Mouse (Mus musculus) right cerebral cortex, postnatal 14 days (tissue): Measurements from ENCODE around the gene Slc37a1.
A peak's percentile ranks its signal among the peaks of the same experiment; 100 is the strongest.

Experiments
- DNase-seq: peaks from one replicate; pipeline ENCODE4 v3.0.0; 2022

Slc37a1 gene

DNA sequence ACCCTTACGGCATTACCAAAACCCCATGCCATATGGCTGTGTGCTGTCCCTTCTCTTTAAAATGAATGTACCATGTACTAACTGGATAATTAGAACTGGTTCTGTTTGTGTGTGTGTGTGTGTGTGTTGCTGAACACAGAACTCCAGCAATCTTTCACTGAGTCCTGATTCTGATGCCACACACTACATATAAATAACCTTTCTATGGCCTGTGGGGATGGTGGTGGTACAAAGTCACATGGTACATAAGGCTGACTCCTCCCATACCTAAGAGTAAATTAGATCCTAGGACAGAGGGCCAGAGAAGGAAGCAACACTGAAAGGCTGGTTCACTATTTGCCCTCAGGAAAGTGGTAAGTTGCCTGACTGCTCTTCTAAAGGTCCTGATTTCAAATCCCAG lies at the start of gene Slc37a1:
Gene Slc37a1, plus strand, starts transcription at position 301 of the 400 bp plus-strand sequence.
- DNase-seq = no peak

DNA sequence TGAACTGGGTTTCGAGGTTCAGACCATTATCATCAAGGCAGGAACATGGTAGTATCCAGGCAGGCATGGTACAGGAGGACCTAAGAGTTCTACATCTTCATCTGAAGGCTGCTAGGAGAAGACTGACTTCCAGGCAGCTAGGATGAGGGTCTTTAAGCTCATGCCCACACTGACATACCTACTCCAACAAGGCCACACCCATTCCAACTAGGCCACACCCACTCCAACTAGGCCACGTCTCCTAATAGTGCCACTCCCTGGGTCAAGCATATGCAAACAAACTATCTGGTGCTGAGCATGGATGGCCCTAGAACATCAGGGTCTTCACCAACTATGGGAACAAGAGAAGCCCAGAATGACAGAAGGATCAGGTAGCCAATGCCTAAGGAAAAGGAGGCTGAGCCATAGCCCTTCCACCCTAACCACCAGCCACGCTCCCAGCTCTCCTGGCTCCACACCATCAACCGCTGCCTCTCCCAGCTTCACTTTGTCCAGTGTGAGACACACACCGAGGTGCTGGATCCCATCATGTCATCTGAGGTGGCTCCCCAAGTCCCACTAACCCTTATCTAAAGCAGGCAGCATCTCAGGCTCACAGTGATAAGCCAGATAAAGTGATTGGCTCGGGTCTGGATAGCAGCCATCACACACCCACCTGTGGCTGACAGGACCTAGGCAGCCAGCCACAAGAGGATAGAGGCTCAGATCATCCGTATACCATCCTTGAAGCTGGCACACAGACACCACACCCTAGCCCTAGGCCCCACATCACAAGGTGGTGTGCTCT lies 48.2 kb upstream of the Slc37a1 start:
- DNase-seq = no peak

DNA sequence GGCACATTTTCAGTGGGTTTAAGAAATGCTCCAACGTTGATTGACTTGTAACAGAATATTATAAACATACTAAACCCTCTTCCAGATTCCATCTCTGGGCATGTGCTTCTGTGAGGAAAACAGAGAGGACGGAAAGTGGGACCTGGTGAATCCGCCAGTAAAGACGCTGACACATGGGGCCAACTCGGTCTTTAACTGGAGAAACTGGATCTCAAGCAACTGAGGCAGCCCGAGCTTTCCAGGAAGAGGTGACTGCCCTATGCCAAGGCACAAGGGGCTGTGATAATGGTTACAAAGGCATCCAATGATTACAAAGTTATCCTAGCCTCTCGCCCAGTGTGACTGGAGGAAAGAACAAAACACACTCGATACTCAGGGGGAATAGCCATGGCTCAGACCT lies 45.4 kb upstream of the Slc37a1 start:
- no peak for DNase-seq

DNA sequence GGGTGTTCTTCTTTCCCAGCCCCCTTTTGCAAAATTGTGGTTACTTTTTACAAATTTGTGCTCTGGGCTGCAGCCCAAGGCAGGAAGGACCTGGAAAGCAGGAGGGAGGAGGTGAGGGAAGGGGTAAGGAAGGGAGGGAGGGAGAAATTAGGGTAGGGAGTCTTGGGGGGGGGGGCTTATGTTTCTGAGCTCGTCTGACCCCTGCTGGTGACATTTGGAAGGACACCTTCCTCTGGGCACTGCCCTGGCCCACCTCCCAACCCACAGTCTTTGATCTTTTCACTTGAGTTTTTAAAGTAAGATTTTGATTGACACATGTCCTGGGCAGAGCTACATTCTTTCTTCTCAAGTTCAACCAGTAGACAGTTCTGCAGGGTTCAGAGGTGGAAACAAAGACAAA lies 43.8 kb upstream of the Slc37a1 start:
- DNase-seq = no peak

DNA sequence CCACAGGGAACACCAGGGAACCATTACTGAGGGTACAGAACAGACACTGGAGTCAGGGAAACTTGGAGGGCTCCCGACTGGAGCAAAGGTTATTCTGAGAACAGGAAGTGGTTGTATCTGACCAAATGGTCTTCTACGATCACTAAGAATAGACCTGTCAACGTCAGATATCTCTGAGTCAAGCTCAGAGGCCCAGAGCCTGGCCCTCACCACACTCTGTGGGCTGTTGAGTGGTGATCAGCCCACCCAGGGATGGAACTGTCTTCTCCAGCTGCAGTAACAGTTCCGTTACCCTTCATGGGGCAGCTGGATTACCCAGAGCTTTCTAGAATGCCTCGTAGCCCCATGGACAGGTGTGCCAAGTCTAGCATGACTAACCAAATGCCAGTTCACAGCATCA lies 41.3 kb upstream of the Slc37a1 start:
- no peak for DNase-seq

DNA sequence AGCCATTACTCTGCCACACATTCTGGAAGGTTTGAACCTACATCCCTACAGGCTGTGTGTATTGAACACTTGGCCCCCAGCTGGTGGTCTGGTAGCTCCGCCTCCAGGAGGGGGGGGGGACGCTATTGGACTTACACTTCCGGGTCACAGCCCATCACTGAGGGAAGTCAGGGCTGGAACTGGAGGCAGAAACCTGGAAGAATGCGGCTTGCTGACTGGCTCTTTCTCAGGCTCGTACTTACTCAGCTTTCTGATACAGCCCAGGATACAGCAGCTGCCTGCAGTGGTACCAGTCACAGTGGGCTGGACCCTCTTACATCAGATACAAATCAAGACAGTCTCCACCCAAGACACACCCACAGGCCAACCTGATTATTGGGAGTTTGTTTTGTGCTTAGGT lies 39.4 kb upstream of the Slc37a1 start:
- DNase-seq = no peak

DNA sequence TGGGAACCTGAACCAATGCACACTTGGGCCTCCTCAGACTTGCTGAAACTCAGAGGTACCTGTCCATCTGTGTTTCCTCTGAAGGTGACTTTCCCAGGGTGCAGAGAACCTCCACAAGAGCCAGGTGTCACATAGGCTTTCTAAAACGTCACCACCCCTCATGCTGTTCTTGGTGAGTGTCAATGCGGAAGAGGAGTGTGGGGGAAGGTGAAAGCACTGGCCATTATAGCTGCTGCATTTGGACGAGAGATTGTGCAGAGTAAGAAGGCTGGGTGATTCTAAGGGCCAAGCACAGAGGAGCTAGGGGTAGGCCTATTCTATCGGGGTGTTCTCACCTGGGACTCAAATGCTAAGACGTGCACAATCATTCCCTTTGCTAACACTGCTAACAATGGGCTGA lies 32.6 kb upstream of the Slc37a1 start:
- DNase-seq = no peak

DNA sequence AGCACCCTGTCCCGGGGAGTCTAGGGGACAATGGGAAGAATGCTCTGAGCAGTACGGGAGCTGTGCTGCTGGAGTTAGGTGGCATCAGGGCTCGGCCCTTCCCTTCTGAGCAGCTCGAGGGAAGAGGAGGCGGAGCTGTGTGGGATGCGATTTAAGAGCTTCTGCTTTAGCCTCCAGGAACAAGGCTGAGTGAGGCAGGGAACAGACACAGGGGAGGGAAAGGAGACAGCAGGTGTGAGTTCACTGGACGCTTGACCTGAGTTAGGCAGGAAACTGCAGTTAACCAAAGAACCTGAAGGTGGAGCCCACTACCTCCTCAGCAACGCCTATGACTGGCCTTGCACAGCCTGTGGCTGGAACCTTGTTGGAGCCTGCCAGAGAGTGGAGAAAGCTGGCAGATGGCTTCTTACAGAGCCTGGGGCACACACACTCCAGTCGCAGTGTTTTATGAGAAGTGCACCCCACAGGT lies 32.1 kb upstream of the Slc37a1 start:
- DNase-seq = peak; percentile 69

DNA sequence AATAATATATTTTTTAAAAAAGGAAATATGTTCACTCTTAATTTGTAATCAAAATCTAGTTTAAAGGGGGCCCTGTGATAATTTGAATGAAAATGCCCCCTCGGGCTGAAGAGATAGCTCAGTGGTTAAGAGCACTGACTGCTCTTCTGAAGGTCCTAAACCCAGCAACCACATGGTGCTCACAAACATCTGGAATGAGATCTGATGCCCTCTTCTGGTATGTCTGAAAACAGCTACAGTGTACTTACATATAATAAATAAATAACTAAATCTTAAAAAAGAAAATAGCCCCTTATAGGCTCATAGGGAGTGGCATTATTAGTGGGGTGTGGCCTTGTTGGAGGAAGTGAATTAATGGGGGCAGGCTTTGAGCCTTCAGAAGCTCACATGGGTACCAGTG lies 29.4 kb upstream of the Slc37a1 start:
- DNase-seq = no peak

DNA sequence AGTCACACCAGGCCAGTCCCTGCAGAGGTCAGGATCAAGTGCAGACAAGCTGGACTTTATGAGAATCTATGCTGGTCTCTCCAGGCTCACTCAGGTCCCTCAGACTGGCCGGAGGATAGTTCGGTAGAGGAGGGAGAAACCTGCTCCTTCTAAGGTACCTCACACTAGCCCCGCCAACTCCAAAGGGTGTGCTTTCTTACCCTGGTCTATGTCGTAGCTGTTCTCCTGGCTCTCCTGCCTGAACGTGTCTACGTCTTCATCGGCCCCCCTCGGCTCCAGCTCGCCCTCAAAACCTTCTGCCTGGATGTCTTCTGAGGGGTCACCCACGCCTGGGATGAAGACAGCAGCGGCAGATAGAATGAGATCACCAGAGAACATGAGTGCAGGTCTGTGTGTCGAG lies 28.7 kb upstream of the Slc37a1 start:
- DNase-seq = no peak

DNA sequence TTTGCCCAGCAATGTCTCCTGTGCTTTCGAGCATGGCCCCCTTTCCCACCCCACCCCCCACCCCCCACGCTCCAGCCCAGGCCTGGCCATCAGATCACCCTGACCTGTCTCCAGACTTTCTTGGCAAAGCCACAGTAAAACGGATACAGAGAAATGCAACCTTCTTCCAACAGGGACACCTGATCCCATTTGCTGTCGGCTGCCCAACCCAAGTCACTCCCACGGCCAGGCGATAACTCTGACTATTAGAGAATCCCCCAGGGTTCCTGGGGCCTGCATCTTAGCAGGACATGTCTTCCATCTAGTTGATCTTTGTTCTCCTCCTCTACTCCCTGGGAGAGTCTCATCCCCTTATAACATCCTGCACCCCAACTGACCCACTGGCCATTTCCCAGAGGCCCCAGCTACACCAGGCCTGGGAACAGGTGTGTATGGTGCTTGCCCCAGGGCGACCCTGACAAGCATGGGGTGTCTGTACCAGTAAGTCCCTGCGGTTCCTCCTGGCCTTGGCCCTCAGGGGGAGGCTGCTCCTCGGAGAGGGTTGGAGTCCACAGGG lies 28.2 kb upstream of the Slc37a1 start:
- no peak for DNase-seq

DNA sequence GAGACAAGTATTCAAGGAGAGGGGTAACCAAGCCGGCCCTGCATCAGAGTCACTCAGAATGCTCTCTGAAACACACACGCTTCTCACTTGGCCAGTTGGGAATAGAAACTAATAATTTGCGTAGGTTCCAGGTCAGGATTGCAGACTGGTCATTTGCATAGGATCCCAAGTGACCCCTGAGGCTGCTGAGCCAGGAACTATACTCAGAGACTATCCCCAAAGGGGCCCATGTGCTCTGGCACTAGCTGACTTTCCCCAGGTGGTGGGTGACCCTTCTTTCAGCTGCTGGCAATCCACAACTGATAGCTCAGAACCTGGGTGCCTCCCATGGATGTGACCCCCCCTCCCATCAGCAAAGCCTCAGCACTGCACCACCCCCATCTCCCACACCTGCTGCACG lies 27.4 kb upstream of the Slc37a1 start:
- DNase-seq = no peak

DNA sequence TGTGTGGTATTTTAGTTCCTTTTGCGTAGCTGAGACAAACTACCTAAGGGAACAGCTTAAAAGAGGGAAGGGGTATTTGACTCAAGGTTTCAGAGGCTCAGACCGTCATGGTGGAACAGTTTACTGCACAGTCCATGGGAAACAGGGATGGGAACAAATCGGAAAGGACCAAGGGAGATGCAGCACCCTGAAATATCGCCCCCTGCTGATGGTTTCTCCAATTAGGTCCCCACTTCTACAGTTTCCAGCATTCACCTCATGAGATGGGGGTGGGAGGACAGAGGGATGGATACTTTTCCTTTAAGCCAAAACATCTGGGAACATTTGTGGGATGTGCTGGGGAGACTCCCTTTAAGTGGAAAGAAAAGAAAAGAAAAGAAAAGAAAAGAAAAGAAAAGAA lies 26.8 kb upstream of the Slc37a1 start:
- DNase-seq = no peak

DNA sequence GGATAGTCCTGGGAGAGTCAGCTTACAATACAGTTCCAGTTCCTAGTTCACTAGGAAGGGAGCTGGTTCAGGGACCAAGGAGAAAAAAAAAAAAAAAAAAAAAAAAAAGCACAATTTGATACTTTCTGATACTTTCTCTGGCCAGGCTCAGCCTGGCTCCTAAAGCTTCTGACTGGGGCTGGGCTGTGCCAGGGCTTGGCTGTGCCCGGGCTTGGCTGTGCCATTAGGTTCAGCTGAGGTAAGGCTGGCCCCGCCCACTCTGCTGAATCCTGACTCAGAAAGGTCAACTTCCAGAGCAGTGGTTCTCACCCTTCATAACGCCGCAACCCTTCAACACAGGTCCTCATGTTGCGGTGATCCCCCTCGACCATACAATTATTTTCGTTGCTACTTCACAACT lies 26.2 kb upstream of the Slc37a1 start:
- peak; percentile 38 for DNase-seq

DNA sequence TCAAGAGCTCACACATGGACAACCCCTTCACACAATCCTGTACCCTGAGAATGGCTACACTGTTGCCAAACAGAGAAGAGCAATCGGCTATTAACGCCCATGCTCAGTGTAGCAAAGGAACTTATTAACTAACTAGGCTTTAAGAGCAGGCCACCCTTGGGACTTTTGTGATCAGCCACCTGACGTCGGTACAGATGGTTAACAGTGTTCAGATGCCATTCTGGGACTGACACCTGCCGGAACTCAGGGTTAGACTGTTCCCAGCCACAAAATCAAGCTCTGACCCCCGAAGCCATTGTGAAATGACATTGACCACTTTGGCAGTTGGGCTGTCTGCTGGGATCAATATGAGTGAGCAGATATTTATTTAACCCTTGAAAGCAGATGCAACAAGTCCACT lies 25.2 kb upstream of the Slc37a1 start:
- no peak for DNase-seq

DNA sequence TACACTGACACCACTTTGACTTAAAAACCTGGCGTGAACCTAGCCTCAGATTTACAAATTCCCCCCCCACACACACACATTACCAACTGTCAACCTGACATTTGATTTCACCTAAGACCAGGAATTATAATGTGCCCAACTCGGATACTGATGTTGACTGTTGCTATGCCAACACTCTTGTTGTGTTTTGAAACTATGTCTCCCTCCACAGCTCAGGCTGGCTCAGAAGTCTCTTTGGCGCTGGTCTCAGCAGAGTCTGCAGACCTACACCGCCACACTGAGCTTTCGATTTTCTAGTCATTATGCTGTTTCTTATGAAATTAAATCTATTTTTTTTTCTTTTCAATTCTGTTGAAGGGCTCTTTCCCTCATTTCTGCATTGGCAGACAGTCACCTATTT lies 23.9 kb upstream of the Slc37a1 start:
- no peak for DNase-seq

DNA sequence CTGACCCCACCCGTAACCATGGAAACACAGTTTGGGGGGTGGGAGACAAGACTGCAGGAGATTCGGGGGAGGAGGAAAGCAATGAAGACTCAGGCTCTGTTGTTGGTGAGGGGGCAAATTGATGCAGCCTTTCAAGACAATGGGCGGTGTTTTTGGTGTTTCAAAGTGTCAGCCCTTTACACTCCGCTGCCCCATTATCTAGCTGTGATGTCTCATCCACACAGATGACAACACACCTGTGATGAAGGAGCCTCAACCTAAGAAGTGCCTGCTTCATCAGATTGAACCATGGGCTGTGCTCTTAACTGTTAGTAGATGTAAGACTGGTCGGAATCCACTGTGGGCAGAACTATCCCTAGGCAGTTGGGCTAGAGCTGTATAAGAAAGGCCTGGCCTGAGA lies 22.8 kb upstream of the Slc37a1 start:
- DNase-seq = no peak

DNA sequence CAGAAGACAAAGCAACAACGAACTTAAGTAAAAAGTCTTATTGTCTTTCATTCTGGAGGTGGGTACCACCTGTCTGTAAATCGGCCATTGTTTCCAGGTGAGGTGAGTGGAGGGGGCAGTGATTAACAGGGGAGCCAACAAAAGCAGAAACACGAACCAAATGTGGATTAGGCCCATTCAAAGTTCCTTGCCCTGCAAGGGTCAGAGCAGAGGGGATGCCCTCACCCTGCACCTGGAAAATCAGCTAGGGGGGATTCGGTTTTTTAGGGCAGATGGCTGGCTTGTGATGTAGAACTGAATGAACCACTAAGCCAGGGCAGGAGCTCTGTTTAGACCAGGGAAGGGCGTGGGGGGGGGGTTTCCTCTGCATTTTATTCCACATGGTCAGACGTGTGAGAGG lies 22.2 kb upstream of the Slc37a1 start:
- no peak for DNase-seq

DNA sequence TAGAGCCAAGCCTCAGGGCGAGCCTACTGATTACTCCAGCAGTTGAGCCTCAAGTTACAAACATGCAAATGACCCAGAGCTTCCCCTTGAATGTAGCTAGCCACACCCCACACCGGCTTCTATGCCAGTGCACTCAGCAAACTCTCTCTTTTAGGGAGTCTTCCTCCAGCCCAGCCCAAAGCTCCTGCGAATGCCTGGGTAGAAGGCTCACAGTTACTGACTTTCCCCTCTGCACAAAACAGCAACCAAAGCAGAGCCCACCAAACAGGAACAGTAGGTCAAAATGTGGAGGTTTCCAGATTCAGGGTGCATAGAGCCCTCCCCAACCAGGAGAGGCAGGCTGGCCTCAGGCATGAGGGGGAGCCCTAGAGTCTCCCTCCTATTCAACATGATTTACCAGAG lies 21.4 kb upstream of the Slc37a1 start:
- DNase-seq = no peak

DNA sequence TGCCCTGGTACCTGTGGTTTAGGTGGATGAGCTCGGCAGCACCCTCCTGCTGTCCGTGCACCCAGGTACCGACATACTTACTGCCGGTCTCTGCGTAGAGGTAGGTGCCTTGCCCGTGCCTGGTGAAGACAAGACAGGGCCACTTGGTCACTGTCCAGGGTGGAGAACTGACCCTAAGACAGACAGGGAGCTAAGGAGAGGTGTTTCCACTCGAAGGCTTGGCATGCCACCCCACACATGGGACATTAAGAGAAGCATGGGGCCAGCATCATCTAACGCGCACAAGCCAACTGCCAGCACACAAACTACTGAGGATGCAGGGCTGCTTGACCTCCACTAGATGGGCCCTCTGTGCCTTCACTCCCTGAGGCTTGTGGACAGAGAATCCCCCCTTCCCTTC lies 20.8 kb upstream of the Slc37a1 start:
- no peak for DNase-seq

DNA sequence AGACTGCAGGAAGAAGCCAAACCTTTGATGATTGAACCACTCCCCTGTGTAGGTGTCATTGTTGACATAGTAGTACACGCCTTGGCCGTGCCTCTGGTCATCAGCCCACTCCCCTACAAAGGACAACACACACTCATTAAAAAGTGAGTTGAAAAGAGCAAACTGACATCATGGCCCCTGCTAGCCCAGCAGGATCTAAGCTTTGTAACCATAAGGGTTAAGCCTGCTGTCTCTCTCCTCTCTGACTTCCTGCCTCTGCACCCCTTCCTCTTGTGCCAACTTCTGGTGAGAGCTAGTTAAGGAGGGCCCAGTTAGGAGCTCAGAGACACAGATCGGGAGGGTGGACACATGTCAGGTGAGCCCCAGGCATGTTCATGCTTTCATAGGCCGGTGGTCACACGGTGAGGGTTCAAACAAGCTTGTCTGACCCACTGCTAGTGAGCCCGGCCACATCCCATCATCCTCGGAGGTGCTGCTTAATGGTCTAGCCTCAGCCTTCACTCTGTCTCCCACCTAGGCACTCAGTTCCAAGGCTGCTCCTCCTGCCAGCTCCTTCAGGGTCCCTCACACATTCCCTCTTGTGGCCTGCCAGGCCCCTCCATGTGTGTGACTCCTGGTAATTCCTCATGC lies 20.2 kb upstream of the Slc37a1 start:
- DNase-seq = no peak

DNA sequence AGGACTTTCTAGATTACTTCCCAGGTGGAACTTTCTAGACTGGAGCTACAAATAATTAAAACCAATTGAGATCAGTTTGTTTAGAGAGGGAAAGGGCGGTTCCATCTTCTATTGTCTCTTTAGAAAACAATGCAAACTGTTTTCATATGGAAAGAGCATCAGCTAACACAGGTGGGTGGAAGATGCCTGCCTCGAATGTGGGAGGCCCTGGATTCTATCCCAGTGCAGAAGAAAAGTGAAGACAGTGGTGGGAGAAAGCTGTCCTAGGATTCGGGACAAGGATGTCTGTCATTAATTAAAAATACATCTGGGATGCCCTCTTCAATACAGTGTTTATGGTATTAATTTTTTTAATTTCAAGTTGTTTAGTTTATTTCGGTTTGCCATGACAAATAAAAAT lies 19.5 kb upstream of the Slc37a1 start:
- DNase-seq = no peak

DNA sequence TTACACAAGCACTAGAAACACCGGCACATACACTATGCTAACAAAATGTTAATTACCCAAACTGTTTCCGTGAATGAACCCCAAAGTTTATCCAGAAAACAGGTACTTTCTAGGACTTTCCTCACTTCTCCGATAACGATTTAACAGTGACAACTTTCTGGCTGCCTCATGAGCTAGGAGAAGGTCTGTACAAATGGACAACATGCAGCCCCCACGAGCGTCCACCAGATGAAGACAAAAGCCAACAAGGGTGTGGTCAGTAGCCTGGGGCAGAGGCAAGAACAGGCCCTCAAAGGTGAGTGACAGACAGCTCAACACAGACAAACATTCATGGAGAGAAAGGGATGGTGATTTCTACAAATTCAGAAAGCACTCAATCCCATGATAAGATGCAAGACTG lies 19.0 kb upstream of the Slc37a1 start:
- no peak for DNase-seq

DNA sequence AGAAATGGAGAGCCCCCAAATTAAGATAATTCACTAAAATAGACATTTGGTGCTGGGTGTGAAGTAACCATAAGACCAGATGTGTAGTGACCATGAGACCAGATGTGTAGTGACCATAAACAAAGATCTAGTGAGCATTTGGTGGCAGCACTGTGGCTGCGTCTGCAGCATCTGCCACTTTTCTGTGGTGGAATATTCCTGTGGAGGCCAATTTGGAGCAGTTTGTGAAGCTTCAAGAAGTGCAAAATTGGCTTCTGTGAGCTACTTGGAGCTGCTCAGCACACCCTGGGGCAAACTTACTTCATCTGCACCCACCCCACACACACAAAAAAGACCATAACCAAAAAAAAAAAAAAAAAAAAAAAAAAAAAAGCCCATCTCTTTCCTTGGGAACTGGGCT lies 18.6 kb upstream of the Slc37a1 start:
- DNase-seq = no peak

DNA sequence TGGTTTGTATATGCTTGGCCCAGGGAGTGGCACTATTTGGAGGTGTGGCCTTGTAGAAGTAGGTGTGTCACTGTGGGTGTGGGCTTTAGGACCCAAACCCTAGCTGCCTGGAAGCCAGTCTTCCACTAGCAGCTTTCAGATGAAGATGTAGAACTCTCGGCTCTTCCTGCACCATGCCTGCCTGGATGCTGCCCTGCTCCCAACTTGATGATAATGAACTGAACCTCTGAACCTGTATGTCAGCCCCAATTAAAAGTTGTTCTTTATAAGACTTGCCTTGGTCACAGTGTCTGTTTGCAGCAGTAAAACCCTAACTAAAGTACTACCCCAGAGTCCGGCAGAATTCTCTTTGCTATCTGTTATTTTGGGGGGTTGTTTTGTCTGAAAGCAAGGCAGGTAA lies 16.8 kb upstream of the Slc37a1 start:
- DNase-seq = no peak
